Mouse (Mus musculus) frontal cortex, postnatal 14 days (tissue): ENCODE data around the gene Adgrb2.

Experiments used
- DNase-seq, 2 experiments: peaks; one replicate each; pipeline ENCODE4 v3.0.0; 2022; ENCODE audit warnings: low spot score in 2 of 2

Gene Adgrb2

GRCm38 (mm10) chr4:130071758-130072157 lies 87.1 kb downstream of the Adgrb2 start:
- DNase-seq, result no peak
